Mouse (Mus musculus) mouse trophoblast stem cell (cell line): ENCODE results near the gene Cd5.

Experiments
- in situ Hi-C, 2 experiments: fragments of 300-500 bp; cut with MseI, MboI; formaldehyde crosslinking; loops; 2 replicates in 1 of 2; 3 replicates in 1 of 2; pipeline ENCODE4 v1.15.1; 2025

Gene Cd5

GRCm38 (mm10) chr19:10738811-10739210, at the start of gene Cd5:
Gene Cd5 (minus strand): TSS chr19:10739002.
- in situ Hi-C loops, result no loop called here

- in situ Hi-C loops, result no loop called here
These were observed 49.4 kb upstream of the Cd5 start for GRCm38 (mm10) chr19:10788242-10788641.

GRCm38 (mm10) chr19:10787406-10787805, 48.6 kb upstream of the Cd5 start:
- in situ Hi-C loops, result no loop called here

DNA sequence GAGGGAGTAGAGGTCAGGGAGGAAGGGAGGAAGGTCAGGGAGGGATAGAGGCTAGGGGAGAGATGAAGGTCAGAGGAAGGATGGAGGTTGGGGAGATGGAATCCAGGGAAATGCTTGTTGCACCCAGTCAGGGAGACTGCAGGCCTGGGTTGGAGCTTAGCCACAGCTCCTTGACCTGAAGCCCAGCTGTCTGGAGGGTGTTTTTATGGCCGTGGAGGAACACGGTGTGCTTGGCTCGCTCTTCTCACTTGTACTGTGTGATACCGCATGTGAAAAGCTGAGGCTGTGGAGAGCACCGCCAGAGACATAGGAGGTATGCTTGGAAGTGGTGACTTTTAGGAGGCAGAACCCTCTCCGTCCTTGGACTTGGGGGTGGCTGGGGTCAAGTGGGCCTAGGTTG, 48.0 kb upstream of the Cd5 start:
- in situ Hi-C loops, result no loop called here

GRCm38 (mm10) chr19:10784796-10785459, 46.1 kb upstream of the Cd5 start:
- in situ Hi-C loops, result no loop called here

DNA sequence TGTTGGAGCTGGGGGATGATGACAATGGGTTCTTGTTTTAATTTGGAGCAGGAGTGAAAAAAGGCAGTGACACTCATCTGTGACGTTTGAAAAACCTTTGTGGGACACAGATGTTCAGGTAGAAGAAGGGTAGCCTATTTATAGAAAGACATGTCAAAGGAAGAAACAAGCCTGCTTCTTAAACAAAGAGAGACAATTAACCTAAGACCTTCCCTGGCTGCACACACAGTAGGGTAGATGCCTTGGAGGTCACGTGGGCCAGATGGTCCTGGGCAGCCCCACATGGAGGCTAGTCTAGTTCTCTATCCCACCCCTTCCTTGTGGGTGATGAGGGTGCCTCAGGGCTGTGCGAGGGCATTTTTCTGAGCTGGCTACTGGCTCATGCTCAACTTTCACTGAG, 45.3 kb upstream of the Cd5 start:
- in situ Hi-C loops, result no loop called here

- in situ Hi-C loops, result no loop called here
These were observed 44.4 kb upstream of the Cd5 start for GRCm38 (mm10) chr19:10783168-10783567.

- in situ Hi-C loops, result no loop called here
These were observed 42.8 kb upstream of the Cd5 start for GRCm38 (mm10) chr19:10781641-10782040.

DNA sequence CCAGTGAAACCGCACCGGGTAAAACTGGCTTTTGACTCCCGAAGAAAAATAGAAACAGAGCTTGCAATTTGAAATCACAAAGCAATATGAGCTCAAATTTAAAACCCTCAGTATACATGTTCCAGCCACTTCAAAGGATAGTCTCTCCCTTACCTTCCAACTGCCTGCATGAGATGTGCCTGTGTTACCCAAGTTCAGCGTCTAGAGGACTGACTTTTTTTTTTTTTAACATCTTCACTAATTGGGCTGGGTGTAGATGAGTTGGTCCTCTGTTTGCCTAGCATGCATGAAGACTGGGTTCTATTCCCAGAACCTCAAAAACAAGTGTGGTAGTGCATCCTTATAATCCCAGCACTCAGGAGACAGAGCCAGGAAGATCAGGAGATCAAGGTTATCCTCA, 38.1 kb upstream of the Cd5 start:
- in situ Hi-C loops, result no loop called here

- in situ Hi-C loops, result no loop called here
These were observed 35.3 kb upstream of the Cd5 start for GRCm38 (mm10) chr19:10774141-10774540.

DNA sequence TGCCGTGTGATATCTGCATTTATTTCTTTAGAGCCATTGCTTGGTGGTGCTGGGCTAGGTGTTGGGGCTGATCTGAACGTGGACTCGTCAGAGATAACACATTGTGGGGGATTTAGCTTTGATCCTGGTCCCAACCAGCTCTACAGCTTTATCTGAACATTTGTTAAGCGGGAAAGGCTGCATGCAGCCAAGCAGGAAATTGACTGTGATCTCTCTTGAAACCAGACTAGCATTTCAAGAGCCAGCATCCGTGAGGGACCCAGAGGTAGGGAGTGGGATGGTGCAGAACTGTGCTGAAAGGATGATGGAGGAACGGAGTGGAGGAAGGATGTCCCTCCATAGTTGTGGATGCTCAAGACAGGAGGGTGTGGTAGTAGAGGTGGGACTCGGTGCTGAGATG, 34.6 kb upstream of the Cd5 start:
- in situ Hi-C loops, result no loop called here

DNA sequence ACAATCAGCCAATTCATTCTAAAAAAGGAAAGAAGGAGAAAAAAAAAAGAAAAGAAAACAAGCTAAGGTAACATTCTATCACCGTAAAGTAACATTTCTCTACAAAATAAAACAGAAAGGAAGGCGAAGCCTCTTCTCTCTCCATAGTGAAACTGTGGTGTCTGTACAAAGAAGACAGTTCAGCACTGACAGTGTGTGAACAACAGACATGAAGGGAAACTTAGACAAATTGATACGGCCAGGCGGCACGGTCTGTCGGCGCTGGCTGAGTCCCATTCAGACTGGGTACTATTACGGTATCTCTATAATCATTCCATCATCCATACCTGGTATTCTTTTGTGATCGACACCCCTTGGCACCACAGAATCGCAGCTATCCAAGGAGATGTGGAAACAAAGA, 34.1 kb upstream of the Cd5 start:
- in situ Hi-C loops, result no loop called here

DNA sequence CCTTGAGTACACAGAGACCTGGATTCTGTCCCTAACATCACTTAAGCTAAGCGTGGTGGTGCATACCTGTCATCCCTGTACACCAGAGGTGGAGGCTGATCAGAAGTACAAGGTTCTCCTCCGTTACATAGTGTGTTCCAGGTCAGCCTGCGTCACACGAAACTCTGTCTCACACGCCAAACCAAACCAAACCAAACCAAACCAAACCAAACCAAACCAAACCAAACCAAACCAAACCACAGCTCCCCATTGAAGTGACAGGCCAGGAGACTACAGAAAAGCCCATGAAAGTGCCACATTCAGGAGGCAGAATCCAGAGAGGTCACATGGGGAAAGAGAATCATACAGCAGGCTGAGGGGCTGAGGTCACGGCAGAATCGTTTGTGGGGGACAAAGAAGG, 33.2 kb upstream of the Cd5 start:
- in situ Hi-C loops, result no loop called here

- in situ Hi-C loops, result no loop called here
These were observed 30.8 kb upstream of the Cd5 start for GRCm38 (mm10) chr19:10769429-10770195.

GRCm38 (mm10) chr19:10768694-10769428, 30.1 kb upstream of the Cd5 start:
- in situ Hi-C loops, result no loop called here

GRCm38 (mm10) chr19:10767631-10768030, 28.8 kb upstream of the Cd5 start:
- in situ Hi-C loops, result no loop called here

- in situ Hi-C loops, result no loop called here
These were observed 24.7 kb upstream of the Cd5 start for GRCm38 (mm10) chr19:10763381-10764031.

DNA sequence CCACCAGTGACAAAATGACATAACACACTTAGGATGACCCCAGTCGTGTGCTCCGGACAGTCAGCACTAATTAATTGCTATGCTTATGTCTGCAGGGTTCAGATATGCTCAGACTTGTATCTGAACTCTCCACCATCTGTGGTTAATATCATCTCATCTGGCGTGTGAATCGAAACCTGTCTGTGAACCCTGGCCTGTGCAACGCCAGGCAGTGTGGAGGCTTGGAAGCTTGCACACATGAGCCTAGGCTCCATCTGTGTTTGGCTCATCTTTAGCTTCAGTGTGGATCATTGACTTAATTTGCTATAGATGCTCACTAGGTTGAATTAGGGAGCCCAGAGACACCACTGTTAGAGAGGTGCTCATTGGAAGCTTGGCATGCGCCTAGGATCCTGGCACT, 23.7 kb upstream of the Cd5 start:
- in situ Hi-C loops, result no loop called here

GRCm38 (mm10) chr19:10761794-10762415, 23.1 kb upstream of the Cd5 start:
- in situ Hi-C loops, result no loop called here

DNA sequence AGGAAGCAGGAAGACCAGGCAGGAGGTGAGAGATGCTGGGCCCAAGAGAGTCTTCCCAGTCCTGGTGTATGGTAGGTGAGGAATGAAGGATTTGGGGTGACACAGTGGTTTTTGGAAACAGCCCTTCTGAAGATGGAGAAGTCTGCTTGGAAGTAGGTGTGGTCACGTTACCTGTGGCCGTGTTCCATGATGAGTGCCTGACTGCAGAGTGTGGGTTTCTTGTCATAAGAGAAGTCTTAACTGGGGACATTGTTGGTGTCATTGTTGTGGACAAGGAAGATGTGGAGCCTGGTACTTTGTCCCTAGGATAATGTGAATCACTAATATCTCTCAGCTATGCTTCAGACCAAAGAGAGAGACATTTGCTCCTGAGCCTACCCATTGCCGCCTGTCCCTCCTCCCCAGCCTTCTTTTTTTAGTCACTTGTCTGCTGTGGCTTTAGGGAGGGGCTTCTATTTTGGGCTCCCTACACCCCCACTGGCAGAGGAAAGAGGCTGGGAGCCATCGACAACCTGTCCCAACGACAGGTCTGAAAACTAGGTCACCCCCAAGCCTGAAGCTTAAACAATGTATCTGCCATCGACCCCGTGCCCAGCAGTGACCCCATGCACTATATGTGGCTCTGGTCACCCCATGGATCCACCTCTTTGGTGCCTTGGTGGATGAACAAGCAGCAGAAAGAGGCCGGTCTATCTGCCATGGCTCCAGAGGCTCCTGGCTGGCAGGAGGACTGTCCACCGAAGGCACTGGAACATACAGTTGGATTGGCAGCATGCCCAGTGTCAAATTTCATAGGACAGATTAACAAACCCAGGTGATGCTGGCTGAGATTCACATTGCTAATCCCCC, 21.4 kb upstream of the Cd5 start:
- in situ Hi-C loops, result no loop called here

GRCm38 (mm10) chr19:10759525-10759924, 20.7 kb upstream of the Cd5 start:
- in situ Hi-C loops, result no loop called here
